Mouse (Mus musculus) G1E (cell line): ENCODE measurements at regions not wholly inside any gene's neighbourhood (a gene's known extent, or its start where the extent isn't known, plus 50 kb on each side); places are given as distances from the start of the nearest gene placed in this dataset.

ENCODE experiments used
- CTCF ChIP-seq: IDR thresholded peaks from 2 replicates; pipeline ENCODE4 v1.5.1; 2012; ENCODE audit warnings: low read depth, low read length, inconsistent platforms, mixed read lengths
- GATA1 ChIP-seq: IDR thresholded peaks from 2 replicates; pipeline ENCODE4 v1.6.1; 2012; ENCODE audit warnings: borderline replicate concordance, low read length, inconsistent platforms, mixed read lengths
- GATA2 ChIP-seq: IDR thresholded peaks from 2 replicates; pipeline ENCODE4 v1.6.1; 2012; ENCODE audit warnings: low read depth, low read length, inconsistent platforms, borderline replicate concordance
- POLR2AphosphoS5 ChIP-seq: IDR thresholded peaks from 2 replicates; pipeline ENCODE4 v1.6.1; 2012; ENCODE audit warnings: low read depth, low read length, inconsistent platforms; ENCODE audit not compliant: insufficient replicate concordance
- TAL1 ChIP-seq: conservative IDR thresholded peaks from 2 replicates; pipeline ENCODE4 v1.6.1; 2012; ENCODE audit warnings: low read depth, low read length, inconsistent platforms, mixed read lengths

DNA sequence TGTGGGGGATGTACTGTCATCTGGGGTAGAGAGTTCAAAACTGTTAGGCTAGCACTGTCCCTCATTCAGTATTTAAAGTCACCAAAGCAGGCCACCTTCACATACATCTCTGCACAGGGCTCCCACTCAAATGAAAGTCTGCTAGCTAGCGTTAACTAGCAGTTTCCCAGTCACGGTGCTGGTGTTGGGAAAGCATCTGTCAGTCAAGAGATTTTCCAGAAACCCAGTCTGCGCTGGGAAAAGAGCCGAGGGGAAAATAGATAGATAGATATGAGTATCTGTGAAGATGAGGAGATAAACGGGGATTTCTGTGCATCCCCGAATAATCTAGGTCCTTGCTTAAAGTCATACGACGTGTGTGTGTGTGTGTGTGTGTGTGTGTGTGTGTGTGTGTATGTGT is 110.6 kb downstream of the Gadd45g start:
- no peak for TF ChIP-seq GATA1
- no peak for TF ChIP-seq CTCF
- no peak for TF ChIP-seq GATA2
- TF ChIP-seq TAL1, result no peak
- TF ChIP-seq POLR2AphosphoS5, result no peak
